Mouse (Mus musculus) liver, postnatal 0 days (tissue): Measurements from ENCODE around the gene 0610010K14Rik.

Source experiments
- CTCF ChIP-seq: sonication (generic); IDR thresholded peaks from 2 replicates; pipeline ENCODE4 v1.5.1; 2016; ENCODE audit warnings: antibody characterized with exemption, low read depth
- EP300 ChIP-seq: IDR thresholded peaks from 2 replicates; pipeline ENCODE4 v1.6.1; 2016; ENCODE audit warnings: antibody characterized with exemption, low read depth, mild to moderate bottlenecking

GRCm38 (mm10) chr11:70214856-70215209 lies 22.9 kb downstream of the 0610010K14Rik start:
- TF ChIP-seq EP300 (no peak), CTCF (no peak)
